Mouse (Mus musculus) retina, embryonic 14.5 days (tissue): ENCODE results near the gene Ash1l.
A peak's percentile ranks its signal among the peaks of the same experiment; 100 is the strongest.
"Not testable (repeated sequence)": the region's sequence is repeated elsewhere in the genome, so short reads cannot be mapped to it uniquely, and the experiment has no call there.

Source experiments
- DNase-seq: peaks from one replicate; pipeline ENCODE4 v3.0.0-alpha.2; 2015; ENCODE audit warnings: low spot score

The Ash1l gene

DNA sequence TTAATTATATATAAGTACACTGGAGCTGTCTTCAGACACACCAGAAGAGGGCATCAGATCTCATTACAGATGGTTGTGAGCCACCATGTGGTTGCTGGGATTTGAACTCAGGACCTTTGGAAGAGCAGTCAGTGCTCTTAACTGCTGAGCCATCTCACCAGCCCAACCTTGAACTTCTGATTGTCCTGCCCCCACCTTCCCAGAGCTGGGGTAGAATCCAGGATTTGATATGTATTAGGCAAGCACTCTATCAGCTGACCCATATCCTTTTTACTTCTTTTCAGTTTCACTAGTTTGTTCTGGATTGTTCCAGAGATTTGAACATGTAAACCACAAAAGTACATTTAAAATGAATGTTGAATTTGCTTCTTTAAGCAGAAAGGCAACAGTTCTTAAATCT, 12.8 kb downstream of the Ash1l start:
- not testable (repeated sequence) for DNase-seq

DNA sequence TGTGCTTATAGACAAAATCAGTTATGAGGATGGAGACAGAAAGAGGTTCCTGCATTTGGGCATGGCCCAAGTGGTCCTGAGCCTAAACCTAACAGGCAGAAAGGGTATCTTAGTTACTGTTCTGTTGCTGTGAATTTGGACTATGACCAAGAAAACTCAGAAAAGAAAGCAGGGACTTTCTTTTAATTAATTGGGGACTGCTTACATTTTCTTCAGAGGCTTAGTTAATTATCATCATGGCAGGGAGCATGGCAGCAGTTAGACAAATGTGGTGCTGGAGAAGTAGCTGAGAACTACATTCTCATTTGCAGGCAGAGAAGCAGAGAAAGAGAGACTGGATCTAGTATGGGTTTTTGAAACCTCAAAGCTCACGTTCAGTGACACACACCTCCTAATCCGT, 24.6 kb downstream of the Ash1l start:
- DNase-seq = no peak

DNA sequence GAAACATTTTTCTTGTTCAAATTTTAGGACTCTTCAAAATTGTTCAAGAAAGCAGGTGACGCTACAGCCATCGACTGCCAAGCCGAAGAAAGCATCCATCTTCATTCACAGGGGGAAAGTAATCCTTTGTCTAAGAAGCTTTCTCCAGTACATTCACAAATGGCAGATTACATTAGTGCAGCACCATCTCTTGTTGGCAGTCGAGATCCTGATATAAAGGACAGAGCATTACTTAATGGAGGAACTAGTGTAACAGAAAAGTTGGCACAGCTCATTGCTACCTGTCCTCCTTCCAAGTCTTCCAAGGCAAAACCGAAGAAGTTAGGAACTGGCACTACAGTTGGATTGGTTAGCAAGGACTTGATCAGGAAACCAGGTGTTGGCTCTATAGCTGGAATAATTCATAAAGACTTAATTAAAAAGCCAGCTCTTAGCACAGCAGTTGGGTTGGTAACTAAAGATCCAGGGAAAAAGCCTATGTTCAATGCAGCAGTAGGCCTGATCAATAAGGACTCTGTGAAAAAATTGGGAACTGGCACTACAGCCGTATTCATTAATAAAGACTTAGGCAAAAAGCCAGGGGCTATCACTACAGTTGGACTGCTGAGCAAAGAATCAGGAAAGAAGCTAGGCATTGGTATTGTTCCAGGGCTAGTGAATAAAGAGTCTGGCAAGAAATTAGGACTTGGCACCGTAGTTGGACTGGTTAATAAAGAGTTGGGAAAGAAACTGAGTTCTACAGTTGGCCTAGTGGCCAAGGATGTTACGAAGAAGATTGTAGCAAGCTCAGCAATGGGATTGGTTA, 31.0 kb downstream of the Ash1l start:
- DNase-seq = no peak

DNA sequence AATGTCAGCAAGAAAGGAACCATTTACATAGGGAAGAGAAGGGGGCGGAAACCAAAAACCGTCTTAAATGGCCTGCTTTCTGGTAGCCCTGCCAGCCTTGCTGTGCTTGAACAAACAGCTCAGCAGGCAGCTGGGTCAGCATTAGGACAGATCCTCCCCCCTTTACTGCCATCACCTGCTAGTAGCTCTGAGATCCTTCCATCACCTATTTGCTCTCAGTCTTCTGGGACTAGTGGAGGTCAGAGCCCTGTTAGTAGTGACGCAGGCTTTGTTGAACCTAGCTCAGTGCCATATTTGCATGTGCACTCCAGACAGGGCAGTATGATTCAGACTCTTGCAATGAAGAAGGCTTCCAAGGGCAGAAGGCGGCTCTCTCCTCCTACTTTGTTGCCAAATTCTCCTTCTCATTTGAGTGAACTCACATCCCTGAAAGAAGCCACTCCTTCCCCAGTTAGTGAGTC, 33.5 kb downstream of the Ash1l start:
- DNase-seq = no peak

DNA sequence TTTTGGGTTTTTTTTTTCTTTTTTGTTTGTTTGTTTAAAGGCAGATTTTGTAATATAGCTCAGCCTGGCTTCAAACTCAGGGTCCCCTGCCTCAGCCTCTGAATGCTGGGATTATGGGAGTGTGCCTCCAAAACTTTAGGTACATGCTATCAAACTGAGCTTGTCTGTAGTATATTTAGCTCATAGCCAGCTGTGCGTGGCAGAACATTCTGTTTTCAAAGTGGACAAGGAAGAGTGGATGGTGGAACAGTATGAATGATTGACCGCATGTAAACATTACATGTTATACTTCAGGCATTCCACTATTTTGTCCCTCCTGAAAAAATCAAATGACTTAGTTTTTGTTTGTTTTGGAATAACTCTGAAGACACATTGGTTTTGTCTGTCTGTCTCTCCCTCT, 42.4 kb downstream of the Ash1l start:
- no peak for DNase-seq

DNA sequence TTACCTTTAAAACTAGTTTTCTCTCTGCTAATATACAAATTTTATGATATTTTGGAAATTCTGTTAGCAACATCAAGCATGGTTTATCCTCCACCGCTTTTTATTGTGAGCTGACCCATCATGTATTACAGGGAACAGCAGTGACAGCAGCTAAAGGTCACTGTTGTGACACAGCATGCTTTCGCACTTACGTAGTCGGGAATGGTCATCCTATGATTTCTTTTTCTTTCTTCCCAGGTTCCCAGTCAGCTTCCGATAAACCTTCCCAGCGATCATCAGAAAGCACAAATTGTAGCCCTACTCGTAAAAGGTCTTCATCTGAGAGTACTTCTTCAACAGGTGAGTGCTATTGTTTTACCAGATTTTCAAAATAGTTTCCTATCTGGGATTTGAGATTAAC, 51.1 kb downstream of the Ash1l start:
- no peak for DNase-seq

DNA sequence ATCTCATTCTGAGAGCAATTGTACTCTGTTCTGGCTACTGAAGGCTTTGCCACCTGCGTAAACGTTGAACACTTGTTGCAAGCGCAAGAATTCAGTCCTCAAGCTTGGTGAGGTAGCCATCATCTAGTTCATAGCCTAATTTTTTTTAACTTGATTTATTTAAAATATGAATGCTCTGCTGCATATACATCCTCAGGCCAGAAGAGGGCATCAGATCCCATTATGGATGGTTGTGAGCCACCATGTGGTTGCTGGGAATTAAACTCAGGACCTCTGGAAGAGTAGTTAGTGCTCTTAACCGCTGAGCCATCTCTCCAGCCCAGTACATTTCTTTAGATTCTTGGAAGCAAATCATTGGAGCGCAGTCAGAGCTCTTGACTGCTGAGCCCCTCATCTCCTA, 80.5 kb downstream of the Ash1l start:
- DNase-seq = not testable (repeated sequence)

DNA sequence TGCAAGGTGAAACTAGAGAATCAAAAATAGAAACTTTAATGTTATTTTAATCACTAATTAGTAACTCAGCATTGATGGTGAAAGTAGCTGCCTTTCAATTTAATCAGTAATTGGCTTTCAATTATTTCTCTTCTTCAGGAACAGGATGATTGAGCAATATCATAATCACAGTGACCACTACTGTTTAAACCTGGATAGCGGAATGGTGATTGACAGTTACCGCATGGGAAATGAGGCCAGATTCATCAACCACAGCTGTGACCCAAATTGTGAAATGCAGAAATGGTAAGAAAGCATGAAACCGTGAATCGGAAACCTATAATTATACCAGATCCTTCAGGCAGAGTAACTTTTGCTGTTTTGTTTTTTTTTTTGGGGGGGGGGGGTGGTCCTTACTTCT, 92.9 kb downstream of the Ash1l start:
- DNase-seq = peak; percentile 41

DNA sequence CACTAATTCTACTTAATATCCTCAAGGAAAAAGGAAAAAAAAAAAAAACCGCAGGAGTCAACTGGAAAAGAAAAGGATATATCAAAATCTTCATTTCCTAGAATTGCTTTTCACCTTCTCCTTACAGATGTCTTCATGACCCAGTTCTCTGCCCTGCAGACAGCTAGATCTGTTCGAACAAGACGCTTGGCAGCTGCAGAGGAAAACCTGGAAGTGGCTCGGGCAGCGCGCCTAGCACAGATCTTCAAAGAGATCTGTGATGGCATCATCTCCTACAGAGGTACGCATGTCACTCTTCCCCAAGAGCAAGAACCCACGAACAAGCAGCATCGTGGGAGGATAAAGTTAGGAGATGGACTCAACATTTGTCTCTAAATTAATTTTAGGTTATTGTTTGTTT, 107.9 kb downstream of the Ash1l start:
- no peak for DNase-seq

DNA sequence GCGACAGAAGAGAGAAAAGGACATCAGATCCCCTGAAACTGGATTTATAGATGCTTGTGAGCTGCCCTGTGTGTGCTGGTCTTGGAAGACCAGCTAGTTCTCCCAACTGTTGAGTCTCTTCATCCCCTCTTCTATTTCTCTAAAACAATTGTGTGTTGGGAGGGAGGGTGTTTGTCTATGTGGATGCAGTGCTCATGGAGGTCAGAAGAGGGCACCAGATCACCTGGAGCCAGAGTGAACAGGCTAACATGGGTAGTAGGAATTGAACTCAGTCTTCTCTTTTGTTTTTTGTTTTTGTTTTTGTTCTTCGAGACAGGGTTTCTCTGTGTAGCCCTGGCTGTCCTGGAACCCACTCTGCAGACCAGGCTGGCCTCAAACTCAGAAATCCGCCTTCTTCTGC, 108.4 kb downstream of the Ash1l start:
- DNase-seq = peak; percentile 56

DNA sequence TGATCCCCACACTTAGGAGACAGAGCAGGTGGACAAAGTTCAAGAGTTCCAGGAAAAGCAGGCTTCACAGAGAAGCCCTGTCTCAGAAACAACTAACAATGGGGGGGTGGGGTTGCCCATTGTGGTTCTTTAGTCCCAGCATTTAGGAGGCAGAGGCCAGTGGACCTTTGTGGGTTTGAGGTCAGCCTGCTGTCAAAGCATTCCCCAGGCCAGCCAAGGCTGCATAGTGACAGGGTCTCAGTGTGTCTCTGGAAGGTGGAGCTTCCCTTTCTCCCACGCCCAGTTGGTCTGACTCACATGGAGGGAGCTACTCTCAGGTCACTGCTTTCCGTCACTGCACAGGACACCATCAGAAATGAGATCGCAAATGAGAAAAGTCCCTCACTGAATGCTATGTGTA, 111.3 kb downstream of the Ash1l start:
- no peak for DNase-seq

DNA sequence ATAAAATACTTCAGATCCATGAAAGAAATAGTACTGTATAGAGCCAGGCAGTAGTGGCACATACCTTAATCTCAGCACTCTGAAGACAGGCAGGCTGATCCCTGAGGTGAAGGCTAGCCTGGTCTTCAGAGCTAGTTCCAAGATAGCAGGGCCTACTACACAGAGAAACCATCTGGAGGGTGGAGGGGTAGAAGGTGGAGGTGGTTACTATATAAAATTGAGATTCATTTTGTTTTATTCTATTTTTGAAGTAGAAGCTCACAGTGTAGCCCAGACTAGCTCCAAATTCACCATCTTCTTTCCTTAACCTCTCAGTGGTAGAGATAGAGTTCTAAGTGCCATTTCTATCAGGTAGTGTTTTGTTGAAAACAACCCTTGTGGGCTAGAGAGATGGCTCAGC, 116.8 kb downstream of the Ash1l start:
- no peak for DNase-seq

DNA sequence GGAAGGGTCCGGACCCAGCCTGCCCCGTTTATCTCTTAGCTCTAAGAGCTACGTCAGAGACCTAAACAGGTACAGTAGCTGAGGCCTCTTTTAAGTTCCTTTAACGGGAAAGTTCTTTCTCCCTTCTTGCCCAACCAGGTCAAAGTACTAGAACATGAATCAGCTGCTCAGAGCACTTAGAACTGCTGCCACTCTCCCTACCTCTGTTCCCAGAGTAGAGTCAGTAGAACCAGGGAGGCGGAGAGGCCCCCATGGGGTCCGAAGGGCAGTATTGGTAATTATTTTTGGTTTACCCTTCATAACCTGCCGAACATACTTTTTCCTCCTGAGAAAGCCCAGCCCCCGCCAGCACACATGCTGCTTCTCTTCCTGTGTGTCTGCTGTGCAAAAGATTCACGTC, 127.0 kb downstream of the Ash1l start:
- DNase-seq = no peak

DNA sequence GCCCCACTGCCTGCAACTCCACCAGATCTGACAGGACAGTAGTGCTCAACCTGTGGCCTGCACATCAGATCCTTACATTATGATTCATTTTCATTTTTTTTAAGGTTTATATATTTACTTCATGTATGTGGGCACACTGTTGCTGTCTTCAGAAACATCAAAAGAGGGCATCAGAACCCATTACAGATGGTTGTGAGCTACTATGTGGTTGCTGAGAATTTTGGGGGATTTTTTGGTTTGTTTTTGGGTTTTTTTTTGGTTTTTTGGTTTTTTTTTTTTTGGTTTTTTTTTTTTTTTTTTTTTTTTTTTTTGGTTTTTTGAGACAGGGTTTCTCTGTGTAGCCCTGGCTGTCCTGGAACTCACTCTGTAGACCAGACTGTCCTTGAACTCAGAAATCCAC, 131.9 kb downstream of the Ash1l start:
- not testable (repeated sequence) for DNase-seq

DNA sequence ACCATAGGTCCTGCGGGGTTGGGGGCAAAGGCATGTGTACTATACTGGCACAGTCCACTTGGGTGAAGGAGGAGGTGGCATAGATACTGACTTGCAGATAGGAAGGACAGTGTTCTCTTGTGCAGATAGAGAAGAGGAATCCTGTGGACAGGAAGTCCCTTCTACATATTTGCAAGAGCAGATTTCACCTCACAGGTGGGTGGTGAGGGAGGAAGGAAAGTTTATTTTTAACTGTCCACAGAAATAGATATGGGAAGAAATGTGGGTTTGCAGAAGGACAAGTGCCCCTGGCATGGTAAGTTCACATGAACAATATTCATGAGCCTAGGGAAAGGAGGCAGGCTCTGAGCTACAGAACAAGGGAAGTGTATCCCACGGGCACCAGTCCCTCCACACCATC, 133.7 kb downstream of the Ash1l start:
- no peak for DNase-seq

DNA sequence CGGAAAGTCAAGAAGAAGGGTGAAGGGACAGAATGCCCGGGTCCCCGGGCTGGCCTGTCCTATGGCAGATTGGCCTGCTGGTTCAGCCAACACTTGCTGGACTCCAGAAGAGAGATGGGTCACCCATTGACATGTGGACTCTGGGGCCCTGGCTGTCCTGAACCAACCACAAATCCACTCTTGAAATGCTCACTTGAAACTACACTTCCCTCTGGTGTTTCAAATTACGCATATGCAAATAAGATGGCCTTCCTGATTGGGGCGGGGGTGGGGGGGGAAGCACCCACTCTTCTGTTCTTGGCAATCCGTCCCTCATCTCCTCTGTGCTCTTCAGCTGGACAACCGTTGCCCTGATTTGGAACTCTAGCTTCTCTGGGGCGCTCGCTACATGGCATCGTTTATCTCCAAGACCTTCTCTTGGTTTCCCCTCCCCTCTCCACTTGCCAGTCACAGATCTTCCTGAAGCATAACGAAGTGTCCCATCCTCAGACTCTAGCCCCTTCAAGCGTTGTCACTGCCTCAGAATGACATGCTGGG, 134.3 kb downstream of the Ash1l start:
- DNase-seq = no peak

DNA sequence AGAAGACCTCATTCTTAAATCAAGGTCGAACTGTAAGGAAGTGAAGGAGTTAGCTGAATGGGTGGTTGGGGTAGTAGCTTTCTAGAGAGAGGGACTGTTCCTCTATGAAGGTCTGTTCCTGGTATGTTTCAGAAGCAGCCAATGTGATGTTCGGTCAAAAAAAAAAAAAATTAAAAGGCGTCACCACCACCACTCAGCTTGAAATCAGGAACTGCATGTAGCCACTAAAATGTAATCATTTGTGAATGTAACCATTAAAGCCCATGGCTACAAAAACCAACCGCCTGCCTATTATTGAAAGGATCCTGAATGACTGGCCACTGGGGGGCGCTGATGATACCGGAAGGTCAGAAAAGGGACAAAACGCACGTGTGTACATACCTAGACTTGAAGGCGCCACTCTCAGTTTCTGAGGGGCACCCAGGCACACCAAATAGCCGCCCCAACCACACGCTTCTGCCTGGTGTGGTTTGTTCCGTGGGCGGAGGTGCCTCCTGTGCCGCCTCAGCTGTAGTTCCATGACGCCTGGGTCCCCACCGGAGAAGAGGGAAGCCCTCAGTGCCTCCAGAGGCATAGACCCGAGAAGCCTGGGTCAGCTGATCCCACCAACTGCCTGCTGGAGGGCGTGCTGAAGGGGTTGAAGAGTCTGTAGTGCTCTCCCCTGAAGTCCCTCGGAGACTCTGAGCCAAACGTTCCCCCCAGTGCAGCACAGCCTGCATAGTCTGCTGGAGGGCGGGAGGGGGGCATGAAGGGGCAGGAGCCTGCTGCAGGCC, 137.1 kb downstream of the Ash1l start:
- DNase-seq = peak; percentile 90

DNA sequence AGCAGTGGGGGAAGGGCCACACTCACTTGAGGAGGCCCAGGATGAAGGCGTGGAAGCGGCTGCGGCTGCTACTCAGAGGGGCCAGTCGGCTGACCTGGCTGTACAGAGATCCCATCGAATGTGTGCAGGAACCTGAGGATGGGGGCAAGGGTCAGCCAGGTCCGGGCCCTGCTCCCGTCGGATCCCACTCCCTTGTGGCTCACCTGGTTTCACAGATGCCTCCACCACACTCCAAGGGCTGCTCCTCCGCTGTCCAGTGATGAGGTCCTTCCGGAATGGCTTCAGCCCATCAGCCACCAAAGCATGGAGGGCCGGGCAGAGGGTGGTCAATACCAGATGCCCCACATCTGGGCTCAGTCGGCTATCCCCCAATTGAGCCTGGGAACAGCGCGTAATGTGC, 138.6 kb downstream of the Ash1l start:
- DNase-seq = no peak

DNA sequence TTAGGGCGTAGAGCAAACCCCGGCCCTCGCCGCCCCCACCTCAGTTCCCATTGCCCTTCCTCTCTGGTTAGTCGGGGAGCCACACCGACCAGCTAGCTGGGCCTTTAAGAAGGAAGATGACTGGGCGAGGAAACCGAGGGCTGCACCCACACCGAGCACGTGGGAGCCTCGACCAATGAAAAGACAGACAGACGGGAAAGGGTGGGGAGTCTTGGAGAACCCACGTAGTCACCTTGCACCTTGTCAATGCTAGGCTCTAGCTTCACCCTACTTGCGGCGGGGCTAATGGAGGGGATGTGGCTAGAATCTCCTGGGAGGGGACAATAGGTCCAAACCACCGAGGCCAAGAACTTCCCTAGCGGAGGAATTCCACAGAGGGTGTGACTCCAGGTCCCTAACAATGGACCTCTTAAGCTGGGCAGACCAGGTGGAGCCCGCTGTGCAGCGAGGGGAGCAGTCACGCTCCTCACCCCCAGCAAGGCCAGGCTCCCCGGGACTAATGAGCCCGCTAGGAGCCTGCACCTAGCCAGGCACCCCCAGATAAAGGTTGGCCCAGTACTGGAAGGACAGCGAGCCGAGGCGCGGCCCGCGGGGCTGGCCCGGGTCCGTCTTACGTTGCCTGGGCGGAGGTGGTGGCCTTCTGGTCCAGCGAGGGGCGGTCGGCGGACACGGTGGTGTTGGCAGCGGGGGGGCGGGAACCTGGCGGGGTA, 139.6 kb downstream of the Ash1l start:
- peak; percentile 74 for DNase-seq

DNA sequence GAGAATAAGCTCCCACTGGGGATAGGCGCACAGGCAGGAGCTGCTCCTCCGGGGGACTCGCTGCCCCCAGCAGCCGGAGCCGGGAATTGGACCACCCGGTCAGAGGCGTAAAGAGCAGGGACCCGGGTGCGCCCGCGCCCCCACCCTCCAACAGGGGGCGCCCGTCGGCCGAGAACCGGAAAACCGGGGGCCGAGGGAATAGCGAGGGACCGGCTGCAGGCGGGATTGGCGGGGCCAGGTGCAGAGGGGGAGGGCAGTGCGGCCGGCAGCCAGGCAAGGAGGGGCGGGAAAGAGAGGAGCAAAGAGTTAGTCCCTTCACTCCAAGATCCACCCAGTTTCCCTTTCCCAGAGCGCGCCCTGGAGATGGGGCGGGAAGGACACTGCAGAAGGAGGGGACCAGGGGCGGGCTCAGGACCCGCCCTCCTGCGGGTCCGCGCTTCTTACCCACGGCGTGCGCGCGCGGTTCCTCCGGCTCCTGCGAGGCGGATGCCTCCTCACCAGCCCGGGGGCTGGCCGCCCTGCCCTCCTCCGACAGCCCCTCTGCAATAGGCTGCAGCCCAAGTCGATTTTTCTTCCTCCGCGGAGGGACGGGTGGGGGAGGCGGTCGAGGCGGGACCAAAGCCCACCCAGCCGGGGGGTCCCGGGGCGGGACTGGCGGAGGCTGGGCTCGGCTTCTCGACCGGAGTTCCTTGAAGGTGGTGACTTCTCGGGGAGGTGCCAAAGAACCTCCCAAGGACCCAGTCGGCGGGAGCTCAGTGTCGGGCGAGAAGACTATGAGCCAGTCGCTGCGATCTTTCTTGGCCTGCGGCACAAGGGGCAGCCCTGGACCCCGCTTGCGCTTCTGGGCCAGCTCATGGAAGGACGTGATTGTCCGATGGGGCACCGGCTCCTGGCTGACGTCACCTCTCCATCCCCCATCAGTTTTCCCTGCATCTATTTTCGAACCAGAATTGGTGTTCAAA, 140.6 kb downstream of the Ash1l start:
- peak; percentile 87 for DNase-seq

DNA sequence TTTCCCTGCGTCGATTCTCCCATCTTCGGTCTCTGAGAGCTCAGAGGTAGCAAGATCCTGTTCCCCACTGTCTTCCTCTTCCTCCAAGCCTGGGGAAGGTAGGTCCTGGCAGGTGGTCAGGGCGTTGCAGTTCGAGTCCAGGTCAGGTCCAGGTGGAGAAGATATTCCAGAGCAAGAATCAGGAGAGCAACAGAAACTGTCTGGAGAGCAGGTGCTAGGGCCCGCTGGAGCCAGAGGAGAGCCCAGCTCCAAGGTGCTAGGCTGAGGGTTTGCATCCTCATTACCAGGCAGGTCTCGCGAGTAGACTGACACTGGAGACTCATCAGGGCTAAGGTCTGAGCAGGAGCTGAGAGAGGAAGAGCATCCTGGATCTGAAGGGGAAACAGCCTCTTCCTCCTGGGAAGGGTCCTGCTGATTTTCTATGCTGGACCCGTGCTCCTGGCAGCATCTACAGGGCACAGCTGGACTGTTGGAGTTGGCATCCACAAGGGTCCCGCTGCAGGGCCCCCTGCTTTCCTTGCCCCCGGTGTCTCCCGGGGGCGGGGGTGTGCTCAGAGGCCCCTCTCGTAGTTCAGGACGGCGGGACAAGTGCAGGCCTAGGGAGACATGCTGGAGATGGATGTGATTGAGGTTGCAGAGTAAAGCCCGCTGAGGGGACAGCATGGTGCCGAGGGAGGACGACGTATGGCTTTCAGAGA, 141.5 kb downstream of the Ash1l start:
- DNase-seq = no peak
